Mouse (Mus musculus): Measurements from ENCODE around the gene Mfsd4b3.

- TF ChIP-seq POLR2A (IDR thresholded peaks at IDR 0.05; ENCODE audit: extremely low read depth, insufficient read depth, low read length), result no peak
- TF ChIP-seq CTCF (IDR thresholded peaks at IDR 0.05; ENCODE audit: low read depth, low read length), result no peak
Observed at GRCm38 (mm10) chr10:39908768-39909441, 51.0 kb downstream of the Mfsd4b3 start.

All from liver, adult 2 months (tissue).